Mouse (Mus musculus) MEL (cell line): Measurements from ENCODE around the gene Cfap57. TPM values are rescaled to one million over a fixed set of nuclear protein-coding genes. Genes with fewer than 3 reads are reported as not detected.

Experiments
- DNase-seq: peaks from one replicate; pipeline ENCODE4 v3.0.0; 2011; ENCODE audit warnings: low read depth, low spot score
- H3K27ac ChIP-seq: 2 replicates; pipeline ENCODE4 v1.5.1; 2012; ENCODE audit warnings: low read depth, mild to moderate bottlenecking, control low read depth, low read length, moderate library complexity; ENCODE audit not compliant: control insufficient read depth
- H3K27me3 ChIP-seq, 2 experiments: fragments of 150-350 bp in 1 of 2; sonication (generic) in 1 of 2; 2 replicates each; pipeline ENCODE4 v1.6.1; 2012; ENCODE audit warnings: low read length in 2 of 2, mild to moderate bottlenecking in 2 of 2, improper control_type of control experiment in 1 of 2, moderate library complexity in 1 of 2; ENCODE audit not compliant: insufficient read depth in 2 of 2, control insufficient read depth in 1 of 2
- H3K36me3 ChIP-seq, 2 experiments: 2 replicates each; pipeline ENCODE4 v1.6.1; 2012 to 2014; ENCODE audit warnings: low read length in 2 of 2, improper control_type of control experiment in 1 of 2, inconsistent platforms in 1 of 2, mild to moderate bottlenecking in 1 of 2; ENCODE audit not compliant: insufficient read depth in 2 of 2, control insufficient read depth in 1 of 2
- H3K4me1 ChIP-seq, 2 experiments: fragments of 150-350 bp in 1 of 2; sonication (generic) in 1 of 2; 2 replicates each; pipeline ENCODE4 v1.6.1; 2012; ENCODE audit warnings: low read length in 2 of 2, improper control_type of control experiment in 1 of 2, mild to moderate bottlenecking in 1 of 2; ENCODE audit not compliant: insufficient read depth in 2 of 2, control insufficient read depth in 1 of 2
- H3K4me3 ChIP-seq, 2 experiments: fragments of 150-350 bp in 1 of 2; sonication (generic) in 1 of 2; 2 replicates each; pipeline ENCODE4 v1.5.1; 2012; ENCODE audit warnings: low read depth in 2 of 2, low read length in 2 of 2, mild to moderate bottlenecking in 2 of 2, moderate library complexity in 2 of 2, control low read depth in 1 of 2, improper control_type of control experiment in 1 of 2; ENCODE audit not compliant: control insufficient read depth in 1 of 2, insufficient read depth in 1 of 2
- H3K79me2 ChIP-seq: 2 replicates; pipeline ENCODE4 v1.6.1; 2012; ENCODE audit warnings: mild to moderate bottlenecking, low read length, moderate library complexity; ENCODE audit not compliant: control insufficient read depth, poor library complexity, insufficient read depth
- H3K9ac ChIP-seq: 2 replicates; pipeline ENCODE4 v1.6.1; 2012; ENCODE audit warnings: low read depth, mild to moderate bottlenecking, control low read depth, low read length, moderate library complexity; ENCODE audit not compliant: control insufficient read depth, poor library complexity, severe bottlenecking
- H3K9me3 ChIP-seq: fragments of 150-350 bp; sonication (generic); replicated peaks from 2 replicates; pipeline ENCODE4 v1.6.1; 2012; ENCODE audit warnings: mild to moderate bottlenecking, low read length, improper control_type of control experiment, moderate library complexity; ENCODE audit not compliant: insufficient read depth
- BHLHE40 ChIP-seq: IDR thresholded peaks from 2 replicates; pipeline ENCODE4 v1.6.1; 2012; ENCODE audit warnings: low read depth, mild to moderate bottlenecking, inconsistent platforms, low read length, improper control_type of control experiment, borderline replicate concordance
- CHD1 ChIP-seq: IDR thresholded peaks from 2 replicates; pipeline ENCODE4 v1.6.1; 2012; ENCODE audit warnings: low read depth, mild to moderate bottlenecking, inconsistent platforms, low read length, improper control_type of control experiment
- CHD2 ChIP-seq: IDR thresholded peaks from 2 replicates; pipeline ENCODE4 v1.6.1; 2011; ENCODE audit warnings: low read length, improper control_type of control experiment
- CTCF ChIP-seq, 3 experiments: IDR thresholded peaks in 2 of 3; conservative IDR thresholded peaks in 1 of 3; 2 replicates each; pipeline ENCODE4 v1.5.1; 2011 to 2012; ENCODE audit warnings: low read length in 3 of 3, low read depth in 2 of 3, mild to moderate bottlenecking in 2 of 3, improper control_type of control experiment in 1 of 3, inconsistent platforms in 1 of 3, mixed read lengths in 1 of 3, moderate library complexity in 1 of 3; ENCODE audit not compliant: control insufficient read depth in 1 of 3, insufficient read depth in 1 of 3, poor library complexity in 1 of 3, severe bottlenecking in 1 of 3
- E2F4 ChIP-seq: IDR thresholded peaks from 2 replicates; pipeline ENCODE4 v1.6.1; 2011; ENCODE audit warnings: low read depth, low read length, improper control_type of control experiment, borderline replicate concordance
- ELF1 ChIP-seq: IDR thresholded peaks from 2 replicates; pipeline ENCODE4 v1.6.1; 2014; ENCODE audit warnings: low read depth, mild to moderate bottlenecking, inconsistent platforms, low read length, improper control_type of control experiment, moderate library complexity
- ETS1 ChIP-seq: IDR thresholded peaks from 2 replicates; pipeline ENCODE4 v1.6.1; 2012; ENCODE audit warnings: low read depth, mild to moderate bottlenecking, inconsistent platforms, low read length, improper control_type of control experiment, moderate library complexity
- GABPA ChIP-seq: IDR thresholded peaks from 2 replicates; pipeline ENCODE4 v1.6.1; 2012; ENCODE audit warnings: low read depth, mild to moderate bottlenecking, inconsistent platforms, low read length, improper control_type of control experiment, moderate library complexity
- GATA1 ChIP-seq: IDR thresholded peaks from 2 replicates; pipeline ENCODE4 v1.6.1; 2011; ENCODE audit warnings: low read depth, low read length, improper control_type of control experiment
- MAFK ChIP-seq: IDR thresholded peaks from 2 replicates; pipeline ENCODE4 v1.6.1; 2011; ENCODE audit warnings: low read depth, mild to moderate bottlenecking, low read length, improper control_type of control experiment, borderline replicate concordance
- MXI1 ChIP-seq: IDR thresholded peaks from 2 replicates; pipeline ENCODE4 v1.6.1; 2011; ENCODE audit warnings: mild to moderate bottlenecking, low read depth, low read length, improper control_type of control experiment
- MYC ChIP-seq: IDR thresholded peaks from 2 replicates; pipeline ENCODE4 v1.6.1; 2011; ENCODE audit warnings: low read depth, mild to moderate bottlenecking, low read length, improper control_type of control experiment, moderate library complexity
- NELFE ChIP-seq: IDR thresholded peaks from 2 replicates; pipeline ENCODE4 v1.6.1; 2011; ENCODE audit warnings: low read depth, low read length, improper control_type of control experiment
- NRF1 ChIP-seq: IDR thresholded peaks from 2 replicates; pipeline ENCODE4 v1.6.1; 2014; ENCODE audit warnings: low read depth, mild to moderate bottlenecking, inconsistent platforms, low read length, improper control_type of control experiment, moderate library complexity; ENCODE audit not compliant: poor library complexity, insufficient read depth, severe bottlenecking
- POLR2A ChIP-seq, 2 experiments: IDR thresholded peaks; 2 replicates each; pipeline ENCODE4 v1.6.1; 2011 to 2012; ENCODE audit warnings: low read length in 2 of 2, mild to moderate bottlenecking in 2 of 2, control low read depth in 1 of 2, improper control_type of control experiment in 1 of 2, low read depth in 1 of 2, moderate library complexity in 1 of 2; ENCODE audit not compliant: control insufficient read depth in 1 of 2, insufficient read depth in 1 of 2, poor library complexity in 1 of 2
- POLR2AphosphoS2 ChIP-seq: IDR thresholded peaks from 2 replicates; pipeline ENCODE4 v1.6.1; 2011; ENCODE audit warnings: low read length, improper control_type of control experiment
- RAD21 ChIP-seq: IDR thresholded peaks from 2 replicates; pipeline ENCODE4 v1.6.1; 2011; ENCODE audit warnings: mild to moderate bottlenecking, low read depth, low read length, improper control_type of control experiment
- RCOR1 ChIP-seq: IDR thresholded peaks from 2 replicates; pipeline ENCODE4 v1.6.1; 2012; ENCODE audit warnings: low read depth, mild to moderate bottlenecking, inconsistent platforms, low read length, improper control_type of control experiment
- SMC3 ChIP-seq: IDR thresholded peaks from 2 replicates; pipeline ENCODE4 v1.6.1; 2011; ENCODE audit warnings: low read depth, low read length, improper control_type of control experiment
- TBP ChIP-seq: IDR thresholded peaks from 2 replicates; pipeline ENCODE4 v1.8.0; 2011; ENCODE audit warnings: low read depth, low read length, improper control_type of control experiment
- UBTF ChIP-seq: IDR thresholded peaks from 2 replicates; pipeline ENCODE4 v1.6.1; 2012; ENCODE audit warnings: low read depth, mild to moderate bottlenecking, inconsistent platforms, low read length, improper control_type of control experiment, moderate library complexity, borderline replicate concordance; ENCODE audit not compliant: insufficient read depth
- USF1 ChIP-seq: IDR thresholded peaks from 2 replicates; pipeline ENCODE4 v1.6.1; 2014; ENCODE audit warnings: low read depth, mild to moderate bottlenecking, inconsistent platforms, low read length, improper control_type of control experiment, moderate library complexity
- ZMIZ1 ChIP-seq: IDR thresholded peaks from 2 replicates; pipeline ENCODE4 v1.6.1; 2012; ENCODE audit warnings: low read depth, mild to moderate bottlenecking, inconsistent platforms, low read length, improper control_type of control experiment, moderate library complexity
- ZNF384 ChIP-seq: IDR thresholded peaks from 2 replicates; pipeline ENCODE4 v1.6.1; 2012; ENCODE audit warnings: low read depth, mild to moderate bottlenecking, inconsistent platforms, low read length, improper control_type of control experiment
- polyA plus RNA-seq, 2 experiments: library from polyadenylated mRNA; stranded (reverse) in 1 of 2; unstranded in 1 of 2; fragments of >175 nt in 1 of 2; fragments of >200 nt in 1 of 2; gene quantifications; 2 replicates each; pipeline versions ENCODE4 v1.2.1 to v1.2.4; 2012; ENCODE audit warnings: low replicate concordance in 2 of 2, low read depth in 1 of 2; ENCODE audit not compliant: insufficient read length in 2 of 2, insufficient read depth in 1 of 2, missing spikeins in 1 of 2
- total RNA-seq: library from RNA; depleted of rRNA; stranded (reverse); fragments of 300-350 nt; gene quantifications from 2 replicates; pipeline ENCODE4 v1.2.3, GENCODE M21; 2012

Gene Cfap57
- total and polyA plus RNA-seq, 3 experiments, result not detected

DNA sequence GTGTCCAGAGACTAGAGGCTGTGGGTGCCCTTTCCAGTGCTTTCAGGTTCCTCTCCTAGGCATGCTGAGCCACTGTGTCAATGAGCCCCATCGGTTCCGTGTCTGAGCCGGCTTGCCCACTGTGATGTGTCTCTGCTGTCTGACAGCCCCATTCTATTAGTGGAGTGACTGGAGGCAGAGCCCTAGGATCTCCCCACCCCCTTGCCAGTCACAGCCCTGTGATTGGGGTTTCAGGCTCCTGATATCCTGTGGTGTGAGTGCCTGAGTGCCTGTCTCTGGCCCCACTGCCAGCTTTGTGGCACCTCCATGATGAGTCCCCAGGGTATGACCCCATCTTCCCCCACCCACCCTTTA lies 55.7 kb downstream of the Cfap57 start:
- H3K36me3 ChIP-seq, result peaks cover 0 to 4% of the 10 kb centered on the region in 2 experiments; a peak in 1 of 4 replicates
- TF ChIP-seq TBP, result no peak
- no peak for TF ChIP-seq ZNF384
- no peak for TF ChIP-seq CHD1
- no peak for TF ChIP-seq RAD21
- no peak for TF ChIP-seq GATA1
- no peak for TF ChIP-seq ELF1
- no peak for TF ChIP-seq ZMIZ1
- TF ChIP-seq E2F4, result no peak
- no peak for TF ChIP-seq UBTF
- TF ChIP-seq BHLHE40, result no peak
- TF ChIP-seq POLR2AphosphoS2, result no peak
- TF ChIP-seq CTCF (IDR thresholded peaks at IDR 0.05 in 2 of 3, conservative IDR thresholded peaks at IDR 0.05 in 1 of 3; ENCODE audit: control insufficient read depth in 1 of 3, insufficient read depth in 1 of 3, low read depth in 2 of 3, low read length in 3 of 3, poor library complexity in 1 of 3, severe bottlenecking in 1 of 3), result no peak
- TF ChIP-seq SMC3, result no peak
- no peak for TF ChIP-seq MAFK
- no peak overlapping the region for H3K27ac ChIP-seq
- no peaks in the 10 kb centered on the region for H3K9me3 ChIP-seq
- H3K4me3 ChIP-seq, result no peak overlapping the region
- peaks cover 0 to 2% of the 10 kb centered on the region in 2 experiments; a peak in 1 of 4 replicates for H3K27me3 ChIP-seq
- peaks cover 0 to 27% of the 10 kb centered on the region in 2 experiments; a peak in 3 of 4 replicates for H3K4me1 ChIP-seq
- no peak overlapping the region for H3K9ac ChIP-seq
- no peak for DNase-seq
- H3K79me2 ChIP-seq, result no peaks in the 10 kb centered on the region

DNA sequence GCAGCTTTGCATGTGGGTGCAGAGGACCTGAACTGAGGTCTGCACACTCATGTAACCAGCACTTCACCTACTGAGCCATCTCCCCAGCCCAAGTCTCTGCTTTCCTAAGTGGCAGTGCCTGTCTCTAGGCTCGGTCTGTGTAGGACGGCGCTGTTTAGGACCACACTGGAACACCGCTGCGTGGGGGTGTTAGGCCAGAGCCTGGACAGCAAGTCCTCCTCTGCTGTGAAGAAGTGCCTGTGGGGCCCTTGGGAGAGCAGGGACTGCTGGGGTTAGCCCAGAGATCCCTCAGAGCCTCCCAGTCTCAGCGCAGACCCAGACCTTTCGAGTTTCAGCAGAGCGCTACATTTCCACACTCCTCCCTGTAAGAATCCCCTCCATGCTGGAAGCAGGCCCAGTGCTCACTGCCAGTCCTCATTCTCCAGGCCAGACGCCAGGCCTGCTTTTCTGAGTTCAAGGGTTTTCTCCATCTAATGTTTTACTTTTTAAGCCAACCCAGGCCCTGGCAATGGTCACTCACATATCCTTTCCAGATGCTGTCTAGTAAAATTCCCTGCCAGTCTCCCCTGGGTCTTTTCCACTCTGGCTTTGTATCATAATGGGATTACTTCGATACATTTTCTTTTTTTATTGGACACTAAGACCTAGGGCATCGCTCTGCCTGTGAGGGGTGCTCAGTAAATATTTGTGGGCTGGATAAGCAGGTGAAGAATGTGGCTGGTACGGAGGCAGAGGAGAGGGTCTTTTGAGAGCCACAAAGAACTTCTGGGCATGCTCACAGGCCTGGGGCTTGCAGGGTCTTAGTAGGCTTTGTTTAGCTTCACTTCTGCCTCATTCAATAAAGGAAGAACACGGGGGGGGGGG lies 56.3 kb downstream of the Cfap57 start:
- no peak overlapping the region for H3K27ac ChIP-seq
- peaks cover 0 to 4% of the 10 kb centered on the region in 2 experiments; a peak in 1 of 4 replicates for H3K36me3 ChIP-seq
- DNase-seq, result no peak
- H3K27me3 ChIP-seq, result peaks cover 0 to 2% of the 10 kb centered on the region in 2 experiments; a peak in 1 of 4 replicates
- H3K4me3 ChIP-seq, result no peak overlapping the region
- peaks cover 0 to 21% of the 10 kb centered on the region in 2 experiments; a peak in 3 of 4 replicates for H3K4me1 ChIP-seq
- no peak for TF ChIP-seq MYC
- no peak for TF ChIP-seq POLR2A (IDR thresholded peaks at IDR 0.05; ENCODE audit: control insufficient read depth in 1 of 2, insufficient read depth in 1 of 2, low read depth in 1 of 2, low read length in 2 of 2, poor library complexity in 1 of 2)
- TF ChIP-seq NRF1, result no peak
- TF ChIP-seq ZMIZ1, result no peak
- TF ChIP-seq POLR2AphosphoS2, result no peak
- TF ChIP-seq NELFE, result no peak
- no peak for TF ChIP-seq UBTF
- no peak for TF ChIP-seq USF1
- TF ChIP-seq ETS1, result no peak
- TF ChIP-seq CHD2, result no peak
- no peak for TF ChIP-seq MXI1
- no peak for TF ChIP-seq RCOR1
- TF ChIP-seq GABPA, result no peak
- H3K9me3 ChIP-seq, result no peaks in the 10 kb centered on the region
- H3K9ac ChIP-seq, result no peak overlapping the region
- H3K79me2 ChIP-seq, result no peaks in the 10 kb centered on the region
